In the genomic region with DNA sequence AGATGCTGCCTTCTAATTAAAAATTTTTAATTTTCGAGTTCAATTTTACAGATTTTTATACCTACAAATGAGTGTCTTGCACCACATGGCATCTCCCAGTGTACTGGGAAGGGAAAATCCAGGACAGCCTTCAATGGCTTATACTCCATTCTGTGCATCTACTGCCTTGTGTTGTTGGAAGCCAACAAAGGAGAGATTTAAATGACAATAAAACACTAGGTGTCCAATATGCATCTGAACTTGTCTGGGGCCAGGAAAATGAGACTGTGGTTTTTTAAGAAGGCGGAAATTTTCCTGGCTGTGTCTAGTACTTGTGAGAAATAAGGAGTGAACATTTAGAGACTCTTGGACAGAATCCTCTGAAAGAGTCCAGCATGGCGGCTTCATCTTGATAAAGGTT, we compare ENCODE assay signal across 19 mouse cellular contexts.
"Had no signal": no experiment of that assay in that cellular context is flagged by ENCODE, and none has a peak within 500 bp of the region (broad histone marks: within the 10 kb centered on the region; RNA-seq: fewer than 3 reads in every experiment).

No protein-coding gene starts in this region.

- H3K9ac ChIP-seq: lung, embryonic 14.5 days; midbrain, embryonic 13.5 days; midbrain, embryonic 15.5 days; neural tube, embryonic 13.5 days; neural tube, embryonic 15.5 days had no signal

- H3K4me2 ChIP-seq: lung, embryonic 14.5 days; midbrain, embryonic 11.5 days; midbrain, embryonic 13.5 days; midbrain, embryonic 15.5 days; neural tube, embryonic 13.5 days; neural tube, embryonic 15.5 days had no signal

- H3K4me1 ChIP-seq: megakaryocyte, embryonic 14.5 days; midbrain, embryonic 13.5 days; midbrain, embryonic 15.5 days; neural tube, embryonic 13.5 days; neural tube, embryonic 15.5 days had no signal

- H3K27me3 ChIP-seq: megakaryocyte, embryonic 14.5 days; midbrain, embryonic 13.5 days; midbrain, embryonic 15.5 days; neural tube, embryonic 13.5 days; neural tube, embryonic 15.5 days had no signal

- DNase-seq: lung, adult 18-20 months; lung, embryonic 14.5 days; lung, postnatal 10 days; lung, postnatal 4 days; retina, postnatal 1 day; right cerebral cortex, adult 18-20 months; right cerebral cortex, postnatal 25 days; right cerebral cortex, postnatal 4 days; spleen, adult 18-20 months; thymus, adult 18-20 months; thymus, postnatal 14 days; thymus, postnatal 36 days had no signal

- ATAC-seq: midbrain, embryonic 13.5 days; midbrain, embryonic 15.5 days had no signal

- H3K4me3 ChIP-seq: megakaryocyte, embryonic 14.5 days; midbrain, embryonic 13.5 days; midbrain, embryonic 15.5 days; myocyte; neural tube, embryonic 13.5 days; neural tube, embryonic 15.5 days had no signal

- H3K9me3 ChIP-seq: midbrain, embryonic 13.5 days; midbrain, embryonic 15.5 days; neural tube, embryonic 13.5 days; neural tube, embryonic 15.5 days had no signal

- H3K27ac ChIP-seq: midbrain, embryonic 13.5 days; midbrain, embryonic 15.5 days; neural tube, embryonic 13.5 days; neural tube, embryonic 15.5 days had no signal

- H3K36me3 ChIP-seq: midbrain, embryonic 13.5 days; midbrain, embryonic 15.5 days; neural tube, embryonic 13.5 days; neural tube, embryonic 15.5 days had no signal
